Mouse (Mus musculus) megakaryocyte progenitor cell, adult 5-6 weeks (primary cell): Measurements from ENCODE around the gene Susd2. TPM values are rescaled to one million over a fixed set of nuclear protein-coding genes. Genes with fewer than 3 reads are reported as not detected.

ENCODE experiments used
- total RNA-seq, 2 experiments: library from RNA; stranded (forward) in 1 of 2; stranded (reverse) in 1 of 2; fragments of 157-497, 149-512 nt in 1 of 2; fragments of 200-1000 nt in 1 of 2; gene quantifications; 2 replicates each; pipeline versions ENCODE4 v1.2.3 to v1.2.4; 2015 to 2017

The Susd2 gene
- total RNA-seq, 2 experiments from 2014 or later: 0.42 TPM; not detected in 1

Other genes starting within 250 kb of the Susd2 start
- 0.07 and 0.68 TPM in 2 replicates for gene Upb1, start 242.9 kb downstream of the Susd2 start, total RNA-seq (2015)
- 0.24 and 0.33 TPM in 2 replicates for gene Upb1, start 242.9 kb downstream of the Susd2 start, total RNA-seq (2017)
- 69.5 and 70.4 TPM in 2 replicates for gene Snrpd3, start 126.5 kb downstream of the Susd2 start, total RNA-seq (2015)
- gene Snrpd3, start 126.5 kb downstream of the Susd2 start, total RNA-seq (2017): 53.5 and 67.6 TPM in 2 replicates
- 7.3 and 9.7 TPM in 2 replicates for gene Gucd1, start 126.0 kb downstream of the Susd2 start, total RNA-seq (2015)
- 11.2 and 14.9 TPM in 2 replicates for gene Gucd1, start 126.0 kb downstream of the Susd2 start, total RNA-seq (2017)
- gene Lrrc75b, start 83.7 kb downstream of the Susd2 start, total RNA-seq (2015): not detected in 2 replicates
- gene Lrrc75b, start 83.7 kb downstream of the Susd2 start, total RNA-seq (2017): not detected in 2 replicates
- gene Ggt1, start 82.4 kb downstream of the Susd2 start, total RNA-seq (2015): not detected in 2 replicates
- not detected in 2 replicates for gene Ggt1, start 82.4 kb downstream of the Susd2 start, total RNA-seq (2017)
- 0.29 and 1.4 TPM in 2 replicates for gene Ggt5, start 54.7 kb downstream of the Susd2 start, total RNA-seq (2015)
- 2.8 and 3.5 TPM in 2 replicates for gene Ggt5, start 54.7 kb downstream of the Susd2 start, total RNA-seq (2017)
- 32.0 and 36.5 TPM in 2 replicates for gene Cabin1, start 120.3 kb upstream of the Susd2 start, total RNA-seq (2015)
- gene Cabin1, start 120.3 kb upstream of the Susd2 start, total RNA-seq (2017): 29.6 and 37.8 TPM in 2 replicates
- gene Ddt, start 129.4 kb upstream of the Susd2 start, total RNA-seq (2015): 51.7 and 60.3 TPM in 2 replicates
- gene Ddt, start 129.4 kb upstream of the Susd2 start, total RNA-seq (2017): 54.4 and 60.1 TPM in 2 replicates
- gene Gm20441, start 136.9 kb upstream of the Susd2 start, total RNA-seq (2015): not detected in 2 replicates
- gene Gm20441, start 136.9 kb upstream of the Susd2 start, total RNA-seq (2017): not detected in 2 replicates
- 4.9 and 5.5 TPM in 2 replicates for gene Gstt3, start 137.4 kb upstream of the Susd2 start, total RNA-seq (2015)
- 3.2 and 4.7 TPM in 2 replicates for gene Gstt3, start 137.4 kb upstream of the Susd2 start, total RNA-seq (2017)
- not detected in 2 replicates for gene Gstt1, start 154.6 kb upstream of the Susd2 start, total RNA-seq (2015)
- gene Gstt1, start 154.6 kb upstream of the Susd2 start, total RNA-seq (2017): 2.3 TPM in 1 of 2 replicates, not detected in the other
- gene Gstt4, start 178.5 kb upstream of the Susd2 start, total RNA-seq (2015): not detected in 2 replicates
- gene Gstt4, start 178.5 kb upstream of the Susd2 start, total RNA-seq (2017): not detected in 2 replicates
- gene Gstt2, start 193.4 kb upstream of the Susd2 start, total RNA-seq (2015): 23.8 and 24.1 TPM in 2 replicates
- gene Gstt2, start 193.4 kb upstream of the Susd2 start, total RNA-seq (2017): 14.2 and 21.6 TPM in 2 replicates
- gene Mif, start 216.2 kb upstream of the Susd2 start, total RNA-seq (2015): 477 and 576 TPM in 2 replicates
- gene Mif, start 216.2 kb upstream of the Susd2 start, total RNA-seq (2017): 746 and 790 TPM in 2 replicates
- 0.54 and 0.64 TPM in 2 replicates for gene Derl3, start 249.4 kb upstream of the Susd2 start, total RNA-seq (2015)
- gene Derl3, start 249.4 kb upstream of the Susd2 start, total RNA-seq (2017): 0.95 and 2.2 TPM in 2 replicates